Mouse (Mus musculus) liver, adult 2 months (tissue): ENCODE data around the gene St8sia6. TPM values are rescaled to one million over a fixed set of nuclear protein-coding genes. Genes with fewer than 3 reads are reported as not detected.

ENCODE experiments used
- DNase-seq: peaks from one replicate; pipeline ENCODE4 v3.0.0-alpha.2; 2011; ENCODE audit warnings: low read depth, low spot score; ENCODE audit errors: extremely low read depth
- H3K27ac ChIP-seq: fragments of 200-500 bp; replicated peaks from 2 replicates; pipeline ENCODE4 v1.5.1; 2012; ENCODE audit warnings: low read depth, mild to moderate bottlenecking, control low read depth, inconsistent platforms, low read length; ENCODE audit not compliant: insufficient read depth
- H3K27me3 ChIP-seq: fragments of 200-500 bp; 2 replicates; pipeline ENCODE4 v1.6.1; 2012; ENCODE audit warnings: mild to moderate bottlenecking, moderate library complexity, low read length, inconsistent platforms; ENCODE audit not compliant: control insufficient read depth, insufficient read depth
- H3K36me3 ChIP-seq: fragments of 200-500 bp; 2 replicates; pipeline ENCODE4 v1.6.1; 2012; ENCODE audit warnings: low read length, inconsistent platforms; ENCODE audit not compliant: control insufficient read depth, insufficient read depth
- H3K4me1 ChIP-seq: fragments of 200-500 bp; 2 replicates; pipeline ENCODE4 v1.6.1; 2011; ENCODE audit warnings: low read length; ENCODE audit not compliant: control insufficient read depth, insufficient read depth
- H3K4me3 ChIP-seq: fragments of 200-500 bp; 2 replicates; pipeline ENCODE4 v1.5.1; 2011; ENCODE audit warnings: low read depth, mild to moderate bottlenecking, control low read depth, low read length, moderate library complexity; ENCODE audit not compliant: insufficient read depth
- H3K79me2 ChIP-seq: fragments of 200-500 bp; 2 replicates; pipeline ENCODE4 v1.6.1; 2012; ENCODE audit warnings: inconsistent platforms, mild to moderate bottlenecking, low read length, moderate library complexity; ENCODE audit not compliant: control insufficient read depth, insufficient read depth
- H3K9ac ChIP-seq: fragments of 200-500 bp; 2 replicates; pipeline ENCODE4 v1.6.1; 2012; ENCODE audit warnings: low read depth, mild to moderate bottlenecking, control low read depth, inconsistent platforms, low read length
- CTCF ChIP-seq: fragments of 200-500 bp; IDR thresholded peaks from 2 replicates; pipeline ENCODE4 v1.5.1; 2011; ENCODE audit warnings: low read depth, low read length, control low read depth
- POLR2A ChIP-seq: fragments of 200-500 bp; IDR thresholded peaks from 2 replicates; pipeline ENCODE4 v1.6.1; 2011; ENCODE audit warnings: low read length, control low read depth; ENCODE audit not compliant: insufficient read depth; ENCODE audit errors: extremely low read depth
- WGBS: fragments of 180-500 bp; shearing (Covaris S2); methylation state at CpG from one replicate; pipeline ENCODE4 v1.1.7; 2018; 5-methylcytosine and 5-hydroxymethylcytosine counted together
- polyA plus RNA-seq: library from polyadenylated mRNA; depleted of rRNA; stranded (reverse); fragments of >200 nt; gene quantifications from 2 replicates; pipeline ENCODE4 v1.2.3, GENCODE M21; 2012; rRNA removed
- total RNA-seq: library from RNA; depleted of rRNA; stranded (reverse); fragments of >200 nt; gene quantifications from 2 replicates; pipeline ENCODE4 v1.2.3, GENCODE M21; 2014; rRNA removed

St8sia6 gene
- total RNA-seq (0.07 and 0.09 TPM in 2 replicates), polyA plus RNA-seq (0.01 TPM in 1 of 2 replicates, not detected in the other)

GRCm38 (mm10) chr2:13793969-13794363 is at the start of gene St8sia6:
Gene St8sia6, minus strand, starts transcription at chr2:13794064.
- Histone ChIP-seq H3K4me3 (peak within 1 kb of the TSS; percentile 46; the same call in 1 of the 2 replicates), H3K4me1 (no peaks in the 10 kb centered on the region), H3K27me3 (peaks cover 11% of the 10 kb centered on the region), H3K36me3 (no peaks in the 10 kb centered on the region), H3K9ac (no peak within 1 kb of the TSS), H3K79me2 (no peaks in the 10 kb centered on the region), H3K27ac (no peak within 1 kb of the TSS)
- DNase-seq = no peak
- TF ChIP-seq POLR2A (no peak), CTCF (no peak)
- WGBS = 56% methylated on average over 8 of the region's 8 CpGs

- no peak for TF ChIP-seq CTCF
- no peak for TF ChIP-seq POLR2A
- no peaks in the 10 kb centered on the region for H3K27me3 ChIP-seq
- 67% methylated on average over 3 of the region's 3 CpGs for WGBS
- H3K79me2 ChIP-seq = no peaks in the 10 kb centered on the region
- no peak for DNase-seq
- no peaks in the 10 kb centered on the region for H3K36me3 ChIP-seq
- no peaks in the 10 kb centered on the region for H3K4me1 ChIP-seq
- no peak overlapping the region for H3K27ac ChIP-seq
- no peak overlapping the region for H3K4me3 ChIP-seq
- no peak overlapping the region for H3K9ac ChIP-seq
Measured at GRCm38 (mm10) chr2:13836310-13836709, 42.4 kb upstream of the St8sia6 start.

GRCm38 (mm10) chr2:13834989-13835388 is 41.1 kb upstream of the St8sia6 start:
- no peak overlapping the region for H3K27ac ChIP-seq
- 53% methylated on average over 1 of the region's 1 CpGs for WGBS
- no peak for DNase-seq
- no peaks in the 10 kb centered on the region for H3K36me3 ChIP-seq
- no peaks in the 10 kb centered on the region for H3K4me1 ChIP-seq
- H3K27me3 ChIP-seq = no peaks in the 10 kb centered on the region
- H3K4me3 ChIP-seq = no peak overlapping the region
- H3K9ac ChIP-seq = no peak overlapping the region
- TF ChIP-seq POLR2A (no peak), CTCF (no peak)
- no peaks in the 10 kb centered on the region for H3K79me2 ChIP-seq

GRCm38 (mm10) chr2:13816645-13817044 is 22.8 kb upstream of the St8sia6 start:
- Histone ChIP-seq H3K9ac (no peak overlapping the region), H3K79me2 (no peaks in the 10 kb centered on the region), H3K36me3 (no peaks in the 10 kb centered on the region), H3K27ac (no peak overlapping the region), H3K27me3 (no peaks in the 10 kb centered on the region), H3K4me3 (no peak overlapping the region), H3K4me1 (no peaks in the 10 kb centered on the region)
- TF ChIP-seq POLR2A (no peak), CTCF (no peak)
- DNase-seq = no peak
- 75% methylated on average over 2 of the region's 2 CpGs for WGBS

- H3K4me3 ChIP-seq = no peak overlapping the region
- 37% methylated on average over 5 of the region's 5 CpGs for WGBS
- H3K36me3 ChIP-seq = no peaks in the 10 kb centered on the region
- no peak overlapping the region for H3K9ac ChIP-seq
- no peaks in the 10 kb centered on the region for H3K79me2 ChIP-seq
- no peak for DNase-seq
- H3K27ac ChIP-seq = no peak overlapping the region
- no peak for TF ChIP-seq CTCF
- no peaks in the 10 kb centered on the region for H3K27me3 ChIP-seq
- no peaks in the 10 kb centered on the region for H3K4me1 ChIP-seq
Measured at GRCm38 (mm10) chr2:13808593-13808992, 14.7 kb upstream of the St8sia6 start.

- no peaks in the 10 kb centered on the region for H3K27me3 ChIP-seq
- 82% methylated on average over 4 of the region's 4 CpGs for WGBS
- H3K79me2 ChIP-seq = no peaks in the 10 kb centered on the region
- TF ChIP-seq POLR2A = no peak
- no peak for TF ChIP-seq CTCF
- no peak overlapping the region for H3K27ac ChIP-seq
- no peak overlapping the region for H3K4me3 ChIP-seq
- H3K36me3 ChIP-seq = no peaks in the 10 kb centered on the region
- H3K9ac ChIP-seq = no peak overlapping the region
- DNase-seq = no peak
- H3K4me1 ChIP-seq = no peaks in the 10 kb centered on the region
Measured at GRCm38 (mm10) chr2:13808008-13808407, 14.1 kb upstream of the St8sia6 start.
